Mouse (Mus musculus) stomach, postnatal 0 days (tissue): ENCODE results near the gene Elf2.

Experiments
- CTCF ChIP-seq: IDR thresholded peaks from 2 replicates; pipeline ENCODE4 v1.5.1; 2016; ENCODE audit warnings: antibody characterized with exemption, low read depth, mild to moderate bottlenecking, moderate library complexity
- EP300 ChIP-seq: optimal IDR thresholded peaks from 2 replicates; pipeline ENCODE3; 2016; ENCODE audit warnings: antibody characterized with exemption

GRCm38 (mm10) chr3:51350806-51351205, 10.3 kb upstream of the Elf2 start:
- TF ChIP-seq CTCF (no peak), EP300 (no peak)
